Mouse (Mus musculus) neural tube, embryonic 11.5 days (tissue): Measurements from ENCODE around the gene Mfsd4b2. TPM values are rescaled to one million over a fixed set of nuclear protein-coding genes. Genes with fewer than 3 reads are reported as not detected.

Experiments used
- ATAC-seq: fragments of 200-750 bp; cut with Nextera tagmentation; 2 replicates; pipeline ENCODE4 v1.8.0; 2017; ENCODE audit warnings: moderate number of reproducible peaks, mild to moderate bottlenecking, moderate TSS enrichment, moderate library complexity; ENCODE audit not compliant: insufficient read depth, low FRiP score, low TSS enrichment
- DNase-seq: peaks from one replicate; pipeline ENCODE4 v3.0.0-alpha.2; 2015; ENCODE audit warnings: low spot score
- H3K27ac ChIP-seq: fragments of 300-500 bp; sonication (generic); 2 replicates; pipeline ENCODE4 v1.5.1; 2014; ENCODE audit warnings: low read depth, mild to moderate bottlenecking, low read length
- H3K27me3 ChIP-seq: fragments of 300-500 bp; sonication (generic); 2 replicates; pipeline ENCODE4 v1.6.1; 2014; ENCODE audit warnings: mild to moderate bottlenecking, low read length, mixed read lengths; ENCODE audit not compliant: control insufficient read depth, insufficient read depth
- H3K36me3 ChIP-seq: fragments of 300-500 bp; sonication (generic); 2 replicates; pipeline ENCODE4 v1.6.1; 2014; ENCODE audit warnings: mild to moderate bottlenecking, low read length, moderate library complexity, mixed read lengths; ENCODE audit not compliant: control insufficient read depth, insufficient read depth
- H3K4me1 ChIP-seq: fragments of 300-500 bp; sonication (generic); 2 replicates; pipeline ENCODE4 v1.6.1; 2014; ENCODE audit warnings: low read length, mixed read lengths; ENCODE audit not compliant: control insufficient read depth, insufficient read depth
- H3K4me2 ChIP-seq: fragments of 300-500 bp; sonication (generic); 2 replicates; pipeline ENCODE4 v1.6.1; 2014; ENCODE audit warnings: low read depth, mild to moderate bottlenecking, moderate library complexity
- H3K4me3 ChIP-seq: fragments of 300-500 bp; sonication (generic); 2 replicates; pipeline ENCODE4 v1.5.1; 2014; ENCODE audit warnings: low read depth, low read length
- H3K9ac ChIP-seq: fragments of 300-500 bp; sonication (generic); 2 replicates; pipeline ENCODE4 v1.6.1; 2014; ENCODE audit warnings: mild to moderate bottlenecking, low read length
- H3K9me3 ChIP-seq: fragments of 300-500 bp; sonication (generic); 2 replicates; pipeline ENCODE4 v1.6.1; 2016; ENCODE audit warnings: low read length; ENCODE audit not compliant: control insufficient read depth
- WGBS: fragments of 180-500 bp; shearing (Covaris S2); extraction: QIAGEN DNeasy Blood & Tissue Kit; methylation state at CpG from one replicate; pipeline ENCODE4 v1.1.7; 2014; 5-methylcytosine and 5-hydroxymethylcytosine counted together
- polyA plus RNA-seq: library from polyadenylated mRNA; unstranded; fragments of >200 nt; fragmentation: Nextera tagmentation; extraction: Ambion mirVana; gene quantifications from 2 replicates; pipeline ENCODE4 v1.2.1, GENCODE M21; 2014

Mfsd4b2 gene
- polyA plus RNA-seq, 1 experiment from 2014 or later, result not detected

GRCm38 (mm10) chr10:39906799-39907658 is 19.7 kb downstream of the Mfsd4b2 start:
- H3K4me3 ChIP-seq, result no peak overlapping the region
- no peak overlapping the region for H3K4me2 ChIP-seq
- no peaks in the 10 kb centered on the region for H3K4me1 ChIP-seq
- no peaks in the 10 kb centered on the region for H3K36me3 ChIP-seq
- no peak overlapping the region for H3K9ac ChIP-seq
- ATAC-seq, result no peak
- H3K27ac ChIP-seq, result no peak overlapping the region
- H3K9me3 ChIP-seq, result no peaks in the 10 kb centered on the region
- 87% methylated on average over 10 of the region's 10 CpGs for WGBS
- no peak for DNase-seq
- no peaks in the 10 kb centered on the region for H3K27me3 ChIP-seq

- H3K4me3 ChIP-seq, result no peak overlapping the region
Observed at GRCm38 (mm10) chr10:39904191-39904590, 22.5 kb downstream of the Mfsd4b2 start.

GRCm38 (mm10) chr10:39898874-39899371 is 27.8 kb downstream of the Mfsd4b2 start, which contains the start of gene Mfsd4b4:
Mfsd4b4 (minus strand) TSS chr10:39899238.
- no peaks in the 10 kb centered on the region for H3K27me3 ChIP-seq
- H3K9ac ChIP-seq, result peak within 1 kb of the TSS; percentile 87
- peak within 1 kb of the TSS; percentile 70; the same call in 1 of the 2 replicates for H3K27ac ChIP-seq
- 2% methylated on average over 41 of the region's 41 CpGs for WGBS
- H3K36me3 ChIP-seq, result no peaks in the 10 kb centered on the region
- ATAC-seq (peak; percentile 98), DNase-seq (peak; percentile 91)
- H3K9me3 ChIP-seq, result no peaks in the 10 kb centered on the region
- peaks cover 6% of the 10 kb centered on the region; the same call in 1 of the 2 replicates for H3K4me1 ChIP-seq
- peak within 1 kb of the TSS; percentile 73 for H3K4me3 ChIP-seq
- peak within 1 kb of the TSS; percentile 89 for H3K4me2 ChIP-seq

More at GRCm38 (mm10) chr10:39904191-39904590, 22.5 kb downstream of the Mfsd4b2 start:
- H3K4me1 ChIP-seq, result no peaks in the 10 kb centered on the region
- no peak for DNase-seq
- H3K27me3 ChIP-seq, result no peaks in the 10 kb centered on the region
- H3K27ac ChIP-seq, result no peak overlapping the region
- no peaks in the 10 kb centered on the region for H3K9me3 ChIP-seq
- ATAC-seq, result no peak
- no peak overlapping the region for H3K9ac ChIP-seq
- H3K36me3 ChIP-seq, result no peaks in the 10 kb centered on the region
- 81% methylated on average over 3 of the region's 3 CpGs for WGBS
- H3K4me2 ChIP-seq, result no peak overlapping the region

GRCm38 (mm10) chr10:39896503-39896902 is 30.2 kb downstream of the Mfsd4b2 start:
- H3K4me3 ChIP-seq, result no peak overlapping the region
- no peaks in the 10 kb centered on the region for H3K9me3 ChIP-seq
- no peaks in the 10 kb centered on the region for H3K36me3 ChIP-seq
- peaks cover 6% of the 10 kb centered on the region; the same call in 1 of the 2 replicates for H3K4me1 ChIP-seq
- H3K9ac ChIP-seq, result no peak overlapping the region
- ATAC-seq (no peak), DNase-seq (no peak)
- H3K27me3 ChIP-seq, result no peaks in the 10 kb centered on the region
- no peak overlapping the region for H3K27ac ChIP-seq
- no peak overlapping the region for H3K4me2 ChIP-seq
- WGBS, result 87% methylated on average over 5 of the region's 5 CpGs

GRCm38 (mm10) chr10:39893702-39894697 is 32.7 kb downstream of the Mfsd4b2 start:
- H3K9ac ChIP-seq, result no peak overlapping the region
- H3K4me3 ChIP-seq, result no peak overlapping the region
- H3K4me2 ChIP-seq, result no peak overlapping the region
- no peak overlapping the region for H3K27ac ChIP-seq
- H3K4me1 ChIP-seq, result peaks cover 6% of the 10 kb centered on the region; the same call in 1 of the 2 replicates
- no peak for ATAC-seq
- H3K36me3 ChIP-seq, result no peaks in the 10 kb centered on the region
- no peaks in the 10 kb centered on the region for H3K27me3 ChIP-seq
- DNase-seq, result no peak
- WGBS, result 74% methylated on average over 11 of the region's 11 CpGs
- H3K9me3 ChIP-seq, result no peaks in the 10 kb centered on the region

- Histone ChIP-seq H3K4me3 (no peak overlapping the region), H3K27me3 (no peaks in the 10 kb centered on the region), H3K36me3 (no peaks in the 10 kb centered on the region), H3K4me1 (no peaks in the 10 kb centered on the region), H3K9ac (no peak overlapping the region), H3K9me3 (no peaks in the 10 kb centered on the region), H3K27ac (no peak overlapping the region), H3K4me2 (no peak overlapping the region)
- no peak for ATAC-seq
- DNase-seq, result no peak
- 72% methylated on average over 3 of the region's 3 CpGs for WGBS
Observed at GRCm38 (mm10) chr10:39888621-39889020, 38.1 kb downstream of the Mfsd4b2 start.

Other genes starting within 250 kb of the Mfsd4b2 start
- 24.4 and 27.4 TPM in 2 replicates for gene Rev3l, start 194.8 kb downstream of the Mfsd4b2 start, polyA plus RNA-seq
- 4.2 and 4.7 TPM in 2 replicates for gene Mfsd4b4, start 27.7 kb downstream of the Mfsd4b2 start, polyA plus RNA-seq
- not detected in 2 replicates for gene Mfsd4b3, start 33.2 kb upstream of the Mfsd4b2 start, polyA plus RNA-seq
- 0.08 and 0.22 TPM in 2 replicates for gene Mfsd4b5, start 59.7 kb upstream of the Mfsd4b2 start, polyA plus RNA-seq
- not detected in 2 replicates for gene Mfsd4b1, start 98.3 kb upstream of the Mfsd4b2 start, polyA plus RNA-seq
- 3.8 and 4.4 TPM in 2 replicates for gene Slc16a10, start 215.3 kb upstream of the Mfsd4b2 start, polyA plus RNA-seq